Mouse (Mus musculus) fat pad, adult 2 months (tissue): ENCODE data around the gene Gsn.

Experiments
- DNase-seq: peaks from one replicate; pipeline ENCODE4 v3.0.0-alpha.2; 2011; ENCODE audit warnings: low read depth, low spot score; ENCODE audit errors: extremely low read depth

Gsn gene

GRCm38 (mm10) chr2:35322404-35323164, 66.4 kb downstream of the Gsn start:
- DNase-seq = no peak

- DNase-seq = no peak
Measured at GRCm38 (mm10) chr2:35325930-35326329, 69.8 kb downstream of the Gsn start.

- no peak for DNase-seq
Measured at GRCm38 (mm10) chr2:35326931-35327330, 70.8 kb downstream of the Gsn start.

- no peak for DNase-seq
Measured at GRCm38 (mm10) chr2:35327583-35327982, 71.4 kb downstream of the Gsn start.

GRCm38 (mm10) chr2:35328064-35328792, 72.0 kb downstream of the Gsn start:
- DNase-seq = no peak

GRCm38 (mm10) chr2:35329061-35329460, 72.9 kb downstream of the Gsn start:
- DNase-seq = no peak

- DNase-seq = no peak
Measured at GRCm38 (mm10) chr2:35331205-35331604, 75.0 kb downstream of the Gsn start.

GRCm38 (mm10) chr2:35333670-35334069, 77.5 kb downstream of the Gsn start:
- no peak for DNase-seq

- no peak for DNase-seq
Measured at GRCm38 (mm10) chr2:35335620-35336019, 79.4 kb downstream of the Gsn start.

- peak; percentile 66 for DNase-seq
Measured at GRCm38 (mm10) chr2:35336388-35337280, 80.5 kb downstream of the Gsn start, which contains the start of gene Stom. Gene Stom (minus strand): TSS chr2:35336976.

- no peak for DNase-seq
Measured at GRCm38 (mm10) chr2:35337419-35337818, 81.2 kb downstream of the Gsn start.

GRCm38 (mm10) chr2:35338036-35338435, 81.9 kb downstream of the Gsn start:
- DNase-seq = no peak

- DNase-seq = no peak
Measured at GRCm38 (mm10) chr2:35338707-35339106, 82.5 kb downstream of the Gsn start.

GRCm38 (mm10) chr2:35342605-35343004, 86.4 kb downstream of the Gsn start:
- DNase-seq = no peak

- no peak for DNase-seq
Measured at GRCm38 (mm10) chr2:35345984-35346383, 89.8 kb downstream of the Gsn start.

GRCm38 (mm10) chr2:35349184-35349583, 93.0 kb downstream of the Gsn start:
- no peak for DNase-seq
